ENCODE assay signal across 18 mouse cellular contexts in genomic region chr1:106866029-106866428, GRCm38 (mm10). TPM values are rescaled to one million over a fixed set of nuclear protein-coding genes. Genes with fewer than 3 reads are reported as not detected.
A peak's percentile ranks its signal among the peaks of the same experiment; 100 is the strongest.
DNase-seq lines count a peak whose midpoint lies in the region; ATAC-seq lines count a peak whose summit lies in the region.
"Had no signal": no experiment of that assay in that cellular context is flagged by ENCODE, and none has a peak within 500 bp of the region (broad histone marks: within the 10 kb centered on the region; RNA-seq: fewer than 3 reads in every experiment).

No protein-coding gene starts in this region.

- no peaks in the 10 kb centered on the region for H3K36me3 ChIP-seq in embryonic facial prominence, embryonic 15.5 days
- no peaks in the 10 kb centered on the region for H3K36me3 ChIP-seq in hindbrain, embryonic 12.5 days
- H3K36me3 ChIP-seq: heart, embryonic 12.5 days; liver, embryonic 12.5 days had no signal

- no peak overlapping the region for H3K4me2 ChIP-seq in embryonic facial prominence, embryonic 15.5 days (replicated peaks)
- H3K4me2 ChIP-seq in hindbrain, embryonic 12.5 days (replicated peaks) = no peak overlapping the region
- H3K4me2 ChIP-seq: heart, embryonic 12.5 days; liver, embryonic 12.5 days had no signal

- H3K27me3 ChIP-seq in embryonic facial prominence, embryonic 15.5 days = no peaks in the 10 kb centered on the region
- H3K27me3 ChIP-seq in hindbrain, embryonic 12.5 days = no peaks in the 10 kb centered on the region
- H3K27me3 ChIP-seq: heart, embryonic 12.5 days; liver, embryonic 12.5 days had no signal

- H3K4me1 ChIP-seq in embryonic facial prominence, embryonic 15.5 days = peaks cover 12% of the 10 kb centered on the region
- H3K4me1 ChIP-seq in hindbrain, embryonic 12.5 days = no peaks in the 10 kb centered on the region
- H3K4me1 ChIP-seq: heart, embryonic 12.5 days; liver, embryonic 12.5 days had no signal

- H3K27ac ChIP-seq in embryonic facial prominence, embryonic 15.5 days (replicated peaks) = peak overlapping the region; percentile 23; the same call in 1 of the 2 replicates
- no peak overlapping the region for H3K27ac ChIP-seq in hindbrain, embryonic 12.5 days
- H3K27ac ChIP-seq: liver, embryonic 12.5 days had no signal

- H3K9me3 ChIP-seq in embryonic facial prominence, embryonic 15.5 days (replicated peaks) = no peaks in the 10 kb centered on the region
- H3K9me3 ChIP-seq in hindbrain, embryonic 12.5 days (replicated peaks) = no peaks in the 10 kb centered on the region
- H3K9me3 ChIP-seq: heart, embryonic 12.5 days; liver, embryonic 12.5 days had no signal

- 34% methylated on average over 5 of the region's 5 CpGs for WGBS in embryonic facial prominence, embryonic 15.5 days
- WGBS in hindbrain, embryonic 12.5 days = 69% methylated on average over 5 of the region's 5 CpGs

- no peak overlapping the region for H3K9ac ChIP-seq in embryonic facial prominence, embryonic 15.5 days
- H3K9ac ChIP-seq in hindbrain, embryonic 12.5 days = no peak overlapping the region
- H3K9ac ChIP-seq: heart, embryonic 12.5 days; liver, embryonic 12.5 days had no signal

- ATAC-seq in embryonic facial prominence, embryonic 15.5 days (ENCODE audit: insufficient number of reproducible peaks, low FRiP score, low TSS enrichment, low read depth) = no peak
- ATAC-seq in hindbrain, embryonic 12.5 days (ENCODE audit: low FRiP score) = no peak
- ATAC-seq: forebrain, embryonic 16.5 days; liver, embryonic 12.5 days had no signal

- intact Hi-C loops in left cerebral cortex, postnatal 4 days (cut with DNase I) = no loop called here

- DNase-seq in left cerebral cortex, adult 11 months (ENCODE audit: low spot score) = peak; percentile 66
- no peak for DNase-seq in left cerebral cortex, postnatal 4 days
- DNase-seq in gonadal fat pad, adult 2 months (ENCODE audit: low read depth) = peak; percentile 83
- DNase-seq in right cerebral cortex, postnatal 14 days = peak; percentile 26
- DNase-seq in spleen, postnatal 36 days (ENCODE audit: low spot score in 2 of 2) = no peak
- DNase-seq in layer of hippocampus, postnatal 25 days (ENCODE audit: extremely low spot score in 1 of 2, low spot score in 1 of 2) = no peak
- DNase-seq: gastrocnemius, postnatal 36 days; heart, postnatal 4 days; kidney, adult 9 months; layer of hippocampus, postnatal 36 days had no signal

- no peak overlapping the region for H3K4me3 ChIP-seq in embryonic facial prominence, embryonic 15.5 days (replicated peaks)
- no peak overlapping the region for H3K4me3 ChIP-seq in hindbrain, embryonic 12.5 days
- H3K4me3 ChIP-seq: heart, embryonic 12.5 days; liver, embryonic 12.5 days had no signal

RNA-seq across cellular contexts. Expression of gene Serpinb5, which starts 5.1 kb away (rescaled TPM):
- total RNA-seq in left cerebral cortex, postnatal 4 days (2021) = not detected
- polyA plus RNA-seq in embryonic facial prominence, embryonic 15.5 days (2015; fragmentation: Nextera tagmentation; extraction: Ambion mirVana) = 73.5 and 86.0 TPM in 2 replicates
- 1.9 and 2.1 TPM in 2 replicates for polyA plus RNA-seq in gonadal fat pad, adult 2 months (2012; rRNA removed)
- 0.21 and 0.38 TPM in 2 replicates for polyA plus RNA-seq in hindbrain, embryonic 12.5 days (2016; fragmentation: Nextera tagmentation; extraction: Ambion mirVana)
- total RNA-seq in layer of hippocampus, postnatal 25 days (2021) = not detected
- total RNA-seq: adrenal gland, postnatal 36 days; gastrocnemius, postnatal 36 days; heart, postnatal 4 days; layer of hippocampus, postnatal 36 days; megakaryocyte-erythroid progenitor cell, adult 5-6 weeks had no signal
- polyA plus RNA-seq: forebrain, embryonic 16.5 days; heart, embryonic 12.5 days; liver, embryonic 12.5 days; neural tube, embryonic 14.5 days had no signal

Comparison
In these comparisons a context has a peak if more than half of its experiments do, and no peak if none do; other contexts are left out.
1. DNase-seq: peak in left cerebral cortex, adult 11 months (single experiment), gonadal fat pad, adult 2 months (single experiment) and right cerebral cortex, postnatal 14 days (single experiment); none in left cerebral cortex, postnatal 4 days (single experiment), spleen, postnatal 36 days (0 of 2) and layer of hippocampus, postnatal 25 days (0 of 2).
2. RNA of gene Serpinb5, which starts 5.1 kb away (polyA plus RNA-seq): 73.5 to 86.0 TPM in embryonic facial prominence, embryonic 15.5 days; 1.9 to 2.1 TPM in gonadal fat pad, adult 2 months and 0.21 to 0.38 TPM in hindbrain, embryonic 12.5 days; every median in the first group is over 10 times any median in the second.